Mouse (Mus musculus) bone marrow macrophage, adult 2 months (primary cell): ENCODE results near the gene Svep1.

Source experiments
- CTCF ChIP-seq: IDR thresholded peaks from 2 replicates; pipeline ENCODE4 v1.5.1; 2012; ENCODE audit warnings: low read depth, mild to moderate bottlenecking, low read length, moderate library complexity
- POLR2A ChIP-seq: IDR thresholded peaks from 2 replicates; pipeline ENCODE4 v1.6.1; 2012; ENCODE audit warnings: mild to moderate bottlenecking, low read depth, low read length, borderline replicate concordance

DNA sequence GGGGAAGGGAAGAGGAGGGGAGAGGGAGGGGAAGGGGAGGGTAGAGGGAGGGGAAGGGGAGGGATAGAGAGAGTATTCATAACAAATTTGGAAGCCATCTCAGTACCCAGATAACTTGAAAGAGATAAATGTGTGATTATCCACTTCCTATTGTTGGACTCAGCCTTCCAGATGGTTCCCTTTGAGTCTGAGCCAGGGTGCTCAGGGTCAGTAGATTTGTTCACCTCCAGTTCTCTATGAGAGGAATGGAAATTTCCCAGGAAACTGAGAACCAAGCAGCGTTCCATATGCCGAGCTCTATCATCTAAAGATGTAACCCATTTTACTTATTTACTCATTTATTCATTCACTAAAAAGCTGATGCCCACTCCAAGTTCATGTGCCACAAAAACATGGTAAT, 44.8 kb downstream of the Svep1 start:
- no peak for TF ChIP-seq CTCF
- TF ChIP-seq POLR2A, result no peak
